Mouse (Mus musculus) bone marrow macrophage, adult 2 months (primary cell): ENCODE data around the gene Tpbpa.
"Not testable (repeated sequence)": the region's sequence is repeated elsewhere in the genome, so short reads cannot be mapped to it uniquely, and the experiment has no call there.

ENCODE experiments used
- CTCF ChIP-seq: IDR thresholded peaks from 2 replicates; pipeline ENCODE4 v1.5.1; 2012; ENCODE audit warnings: low read depth, mild to moderate bottlenecking, low read length, moderate library complexity
- POLR2A ChIP-seq: IDR thresholded peaks from 2 replicates; pipeline ENCODE4 v1.6.1; 2012; ENCODE audit warnings: mild to moderate bottlenecking, low read depth, low read length, borderline replicate concordance

DNA sequence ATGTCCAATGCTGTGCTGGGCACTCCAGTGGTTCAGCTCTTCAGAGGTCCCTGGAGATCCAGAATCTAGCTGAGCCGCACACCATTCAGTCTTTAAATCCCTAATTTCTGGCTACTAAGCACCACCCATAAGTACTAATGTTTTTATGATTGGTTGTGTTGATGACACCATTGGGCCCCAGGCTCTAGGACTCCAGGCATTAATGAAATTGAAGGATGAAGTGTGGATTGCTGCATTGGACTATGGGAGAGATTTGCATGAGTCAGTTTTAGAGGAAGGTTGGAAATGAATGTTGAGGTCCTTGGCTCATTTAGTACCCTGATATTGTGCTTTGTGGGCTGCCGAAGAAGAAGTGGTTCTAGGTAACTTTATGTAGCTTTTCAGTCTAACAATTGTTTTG lies 37.0 kb downstream of the Tpbpa start, which contains the start of gene Tpbpb:
- not testable (repeated sequence) for TF ChIP-seq CTCF, POLR2A
